Mouse (Mus musculus) cerebellum, adult 18-20 months (tissue): ENCODE results near the gene Btbd35f21.
"Not testable (repeated sequence)": the region's sequence is repeated elsewhere in the genome, so short reads cannot be mapped to it uniquely, and the experiment has no call there.

Experiments
- DNase-seq, 2 experiments: peaks; one replicate each; pipeline ENCODE4 v3.0.0; 2021

The Btbd35f21 gene

GRCm38 (mm10) chrX:32725809-32726208 is at the start of gene Btbd35f21:
Gene Btbd35f21, plus strand, starts transcription at chrX:32726109.
- not testable (repeated sequence) for DNase-seq
